Mouse (Mus musculus): Measurements from ENCODE around the gene Socs1. TPM values are rescaled to one million over a fixed set of nuclear protein-coding genes. Genes with fewer than 3 reads are reported as not detected.
"Not testable (repeated sequence)": the region's sequence is repeated elsewhere in the genome, so short reads cannot be mapped to it uniquely, and the experiment has no call there.

The Socs1 gene
- polyA plus RNA-seq, 1 experiment from 2014 or later: 8.4 TPM

GRCm38 (mm10) chr16:10812865-10813371 is 27.6 kb upstream of the Socs1 start, which contains the start of gene Gm11172:
TSS of gene Gm11172 (plus strand) at chr16:10812915.
- no peak within 1 kb of the TSS for H3K4me2 ChIP-seq (replicated peaks; ENCODE audit: low read depth)
- H3K36me3 ChIP-seq (ENCODE audit: control insufficient read depth, insufficient read depth, low read length): no peaks in the 10 kb centered on the region
- no peak for ATAC-seq (ENCODE audit: low FRiP score, low TSS enrichment)
- no peak for TF ChIP-seq CTCF (IDR thresholded peaks at IDR 0.05; ENCODE audit: low read depth)
- TF ChIP-seq EP300 (optimal IDR thresholded peaks at IDR 0.05): no peak
- no peaks in the 10 kb centered on the region for H3K4me1 ChIP-seq (replicated peaks; ENCODE audit: control insufficient read depth, insufficient read depth)
- DNase-seq (ENCODE audit: low spot score): no peak
- H3K27me3 ChIP-seq (ENCODE audit: control insufficient read depth, insufficient read depth, low read length): no peaks in the 10 kb centered on the region
- H3K27ac ChIP-seq (replicated peaks): no peak within 1 kb of the TSS
- 0 out of 2 replicates have a peak within 1 kb of the TSS, but pooled peaks have one; percentile 8 for H3K9ac ChIP-seq (ENCODE audit: low read length)
- WGBS: 82% methylated on average over 2 of the region's 2 CpGs
- no peak within 1 kb of the TSS for H3K4me3 ChIP-seq (ENCODE audit: low read depth, low read length)
- no peaks in the 10 kb centered on the region for H3K9me3 ChIP-seq (ENCODE audit: control insufficient read depth, low read length)

- H3K4me3 ChIP-seq (ENCODE audit: low read depth, low read length): no peak overlapping the region
- no peaks in the 10 kb centered on the region for H3K4me1 ChIP-seq (replicated peaks; ENCODE audit: control insufficient read depth, insufficient read depth)
- DNase-seq (ENCODE audit: low spot score) (no peak), ATAC-seq (ENCODE audit: low FRiP score, low TSS enrichment) (no peak)
- H3K9me3 ChIP-seq (ENCODE audit: control insufficient read depth, low read length): no peaks in the 10 kb centered on the region
- no peaks in the 10 kb centered on the region for H3K36me3 ChIP-seq (ENCODE audit: control insufficient read depth, insufficient read depth, low read length)
- H3K27me3 ChIP-seq (ENCODE audit: control insufficient read depth, insufficient read depth, low read length): no peaks in the 10 kb centered on the region
- H3K4me2 ChIP-seq (replicated peaks; ENCODE audit: low read depth): no peak overlapping the region
- no peak overlapping the region for H3K9ac ChIP-seq (ENCODE audit: low read length)
- no peak overlapping the region for H3K27ac ChIP-seq (replicated peaks)
- WGBS: 96% methylated on average over 1 of the region's 1 CpGs
- TF ChIP-seq CTCF (IDR thresholded peaks at IDR 0.05; ENCODE audit: low read depth) (no peak), EP300 (optimal IDR thresholded peaks at IDR 0.05) (no peak)
These were observed 25.0 kb upstream of the Socs1 start for GRCm38 (mm10) chr16:10810376-10810775.

- H3K4me2 ChIP-seq (replicated peaks; ENCODE audit: low read depth): no peak within 1 kb of the TSS
- H3K27me3 ChIP-seq (ENCODE audit: control insufficient read depth, insufficient read depth, low read length): no peaks in the 10 kb centered on the region
- no peak within 1 kb of the TSS for H3K27ac ChIP-seq (replicated peaks)
- ATAC-seq (ENCODE audit: low FRiP score, low TSS enrichment) (no peak), DNase-seq (ENCODE audit: low spot score) (no peak)
- no peak for TF ChIP-seq EP300 (optimal IDR thresholded peaks at IDR 0.05)
- TF ChIP-seq CTCF (IDR thresholded peaks at IDR 0.05; ENCODE audit: low read depth): no peak
- no peaks in the 10 kb centered on the region for H3K4me1 ChIP-seq (replicated peaks; ENCODE audit: control insufficient read depth, insufficient read depth)
- WGBS: 81% methylated on average over 10 of the region's 10 CpGs
- H3K4me3 ChIP-seq (ENCODE audit: low read depth, low read length): no peak within 1 kb of the TSS
- H3K9me3 ChIP-seq (ENCODE audit: control insufficient read depth, low read length): no peaks in the 10 kb centered on the region
- no peaks in the 10 kb centered on the region for H3K36me3 ChIP-seq (ENCODE audit: control insufficient read depth, insufficient read depth, low read length)
- H3K9ac ChIP-seq (ENCODE audit: low read length): no peak within 1 kb of the TSS
These were observed 20.6 kb upstream of the Socs1 start, which contains the start of gene Prm1 for GRCm38 (mm10) chr16:10805789-10806527. TSS of gene Prm1 (minus strand) at chr16:10805839.

GRCm38 (mm10) chr16:10802420-10802819 is 17.1 kb upstream of the Socs1 start:
- peak; percentile 73 for DNase-seq (ENCODE audit: low spot score)
- not testable (repeated sequence) for H3K27me3 ChIP-seq (ENCODE audit: control insufficient read depth, insufficient read depth, low read length); H3K27ac ChIP-seq (replicated peaks); H3K9ac ChIP-seq (ENCODE audit: low read length); H3K4me2 ChIP-seq (replicated peaks; ENCODE audit: low read depth); H3K9me3 ChIP-seq (ENCODE audit: control insufficient read depth, low read length); H3K36me3 ChIP-seq (ENCODE audit: control insufficient read depth, insufficient read depth, low read length); H3K4me3 ChIP-seq (ENCODE audit: low read depth, low read length); H3K4me1 ChIP-seq (replicated peaks; ENCODE audit: control insufficient read depth, insufficient read depth)
- ATAC-seq (ENCODE audit: low FRiP score, low TSS enrichment): peak; percentile 97
- 55% methylated on average over 3 of the region's 3 CpGs for WGBS

GRCm38 (mm10) chr16:10796034-10796433 is 10.7 kb upstream of the Socs1 start, which contains the start of gene Prm2:
TSS of gene Prm2 (minus strand) at chr16:10796134.
- TF ChIP-seq EP300 (optimal IDR thresholded peaks at IDR 0.05): no peak
- TF ChIP-seq CTCF (IDR thresholded peaks at IDR 0.05; ENCODE audit: low read depth): no peak
- Histone ChIP-seq H3K4me3 (ENCODE audit: low read depth, low read length) (no peak within 1 kb of the TSS), H3K4me1 (replicated peaks; ENCODE audit: control insufficient read depth, insufficient read depth) (no peaks in the 10 kb centered on the region), H3K4me2 (replicated peaks; ENCODE audit: low read depth) (no peak within 1 kb of the TSS), H3K27ac (replicated peaks) (no peak within 1 kb of the TSS), H3K9ac (ENCODE audit: low read length) (no peak within 1 kb of the TSS), H3K36me3 (ENCODE audit: control insufficient read depth, insufficient read depth, low read length) (no peaks in the 10 kb centered on the region), H3K9me3 (ENCODE audit: control insufficient read depth, low read length) (no peaks in the 10 kb centered on the region), H3K27me3 (ENCODE audit: control insufficient read depth, insufficient read depth, low read length) (no peaks in the 10 kb centered on the region; the same call in 1 of the 2 replicates)
- DNase-seq (ENCODE audit: low spot score) (no peak), ATAC-seq (ENCODE audit: low FRiP score, low TSS enrichment) (no peak)
- WGBS: 76% methylated on average over 6 of the region's 6 CpGs

GRCm38 (mm10) chr16:10790702-10791101 is 5.4 kb upstream of the Socs1 start, which contains the start of gene Prm3:
TSS of gene Prm3 (minus strand) at chr16:10790914.
- WGBS: 63% methylated on average over 8 of the region's 9 CpGs
- no peaks in the 10 kb centered on the region; the same call in 1 of the 2 replicates for H3K27me3 ChIP-seq (ENCODE audit: control insufficient read depth, insufficient read depth, low read length)
- no peaks in the 10 kb centered on the region for H3K9me3 ChIP-seq (ENCODE audit: control insufficient read depth, low read length)
- ATAC-seq (ENCODE audit: low FRiP score, low TSS enrichment) (no peak), DNase-seq (ENCODE audit: low spot score) (no peak)
- H3K4me1 ChIP-seq (replicated peaks; ENCODE audit: control insufficient read depth, insufficient read depth): peaks cover 4% of the 10 kb centered on the region; the same call in 1 of the 2 replicates
- no peak for TF ChIP-seq EP300 (optimal IDR thresholded peaks at IDR 0.05)
- TF ChIP-seq CTCF (IDR thresholded peaks at IDR 0.05; ENCODE audit: low read depth): no peak
- no peak within 1 kb of the TSS for H3K27ac ChIP-seq (replicated peaks)
- H3K4me3 ChIP-seq (ENCODE audit: low read depth, low read length): no peak within 1 kb of the TSS
- no peak within 1 kb of the TSS for H3K9ac ChIP-seq (ENCODE audit: low read length)
- no peaks in the 10 kb centered on the region for H3K36me3 ChIP-seq (ENCODE audit: control insufficient read depth, insufficient read depth, low read length)
- no peak within 1 kb of the TSS for H3K4me2 ChIP-seq (replicated peaks; ENCODE audit: low read depth)
